Comparison of ENCODE assay signal across 22 mouse cellular contexts in the genomic region with DNA sequence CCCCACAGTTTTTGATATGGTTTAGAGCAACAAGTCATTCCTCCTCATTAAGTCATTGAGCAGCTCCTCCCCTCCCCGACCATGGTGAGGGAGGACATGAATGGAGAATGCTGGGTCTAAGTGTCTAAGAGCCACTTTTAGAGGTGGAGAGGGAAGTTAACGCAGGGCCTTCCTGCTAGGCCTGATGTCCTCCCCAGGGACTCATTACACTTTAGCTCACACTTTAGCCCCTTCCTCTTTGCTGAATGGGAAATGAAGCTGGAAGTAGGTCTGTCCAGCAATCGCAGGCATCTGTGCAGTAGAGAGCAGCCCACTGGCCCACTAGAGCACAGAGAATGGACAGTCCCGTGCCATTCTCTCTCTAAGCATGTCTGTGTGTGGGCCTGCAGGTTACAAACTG. TPM values are rescaled to one million over a fixed set of nuclear protein-coding genes. Genes with fewer than 3 reads are reported as not detected.
DNase-seq lines count a peak whose midpoint lies in the region; ATAC-seq and TF ChIP-seq lines count a peak whose summit lies in the region.
"Had no signal": no experiment of that assay in that cellular context is flagged by ENCODE, and none has a peak within 500 bp of the region (broad histone marks: within the 10 kb centered on the region; RNA-seq: fewer than 3 reads in every experiment).

No protein-coding gene starts in this region.

- no peak for TF ChIP-seq CTCF in small intestine, adult 2 months (IDR thresholded peaks at IDR 0.05; ENCODE audit: extremely low read depth, insufficient read length, insufficient replicate concordance, low read depth, low read length)

- H3K36me3 ChIP-seq in small intestine, adult 2 months (ENCODE audit: control insufficient read depth, insufficient read depth, low read length), result peaks cover 6% of the 10 kb centered on the region; the same call in 1 of the 2 replicates
- H3K36me3 ChIP-seq: embryonic facial prominence, embryonic 12.5 days; hindbrain, embryonic 12.5 days had no signal

- 0 out of 2 replicates have a peak, but pooled peaks have one; percentile 42 for ATAC-seq in frontal cortex, adult (ENCODE audit: low TSS enrichment)
- ATAC-seq: forebrain, embryonic 16.5 days; hindbrain, postnatal 0 days had no signal

- WGBS in small intestine, adult 2 months, result 76% methylated on average over 4 of the region's 4 CpGs

- TF ChIP-seq POLR2A in small intestine, adult 2 months (IDR thresholded peaks at IDR 0.05; ENCODE audit: low read depth, low read length), result no peak

- peak overlapping the region; percentile 26; the same call in 1 of the 2 replicates for H3K27ac ChIP-seq in small intestine, adult 2 months (ENCODE audit: insufficient read depth, low read depth, low read length)
- H3K27ac ChIP-seq: embryonic facial prominence, embryonic 12.5 days; gastrocnemius, adult 2 months; heart, embryonic 10.5 days; hindbrain, embryonic 12.5 days; hindbrain, postnatal 0 days had no signal

- H3K27me3 ChIP-seq in small intestine, adult 2 months (ENCODE audit: control insufficient read depth, insufficient read depth, low read length), result no peaks in the 10 kb centered on the region
- H3K27me3 ChIP-seq: embryonic facial prominence, embryonic 12.5 days; hindbrain, embryonic 12.5 days had no signal

- H3K4me3 ChIP-seq in small intestine, adult 2 months (ENCODE audit: low read depth, low read length), result no peak overlapping the region
- H3K4me3 ChIP-seq: embryonic facial prominence, embryonic 12.5 days; gastrocnemius, adult 2 months; heart, embryonic 10.5 days; hindbrain, embryonic 12.5 days had no signal

- DNase-seq in frontal cortex, adult 2 months (ENCODE audit: extremely low spot score in 1 of 2, low spot score in 1 of 2), result no peak
- peak; percentile 37 to 50 for DNase-seq in spleen, postnatal 36 days (ENCODE audit: low spot score in 2 of 2)
- no peak for DNase-seq in spleen, adult 12 weeks (ENCODE audit: low spot score)
- DNase-seq in heart, adult 8-10 months (ENCODE audit: low spot score), result no peak
- no peak for DNase-seq in adrenal gland, postnatal 4 days (ENCODE audit: low spot score in 2 of 2)
- DNase-seq: adrenal gland, adult 2 months; adrenal gland, postnatal 36 days; cerebellum, adult 11-12 months; cerebellum, adult 9-10 months; cerebellum, postnatal 25 days; gastrocnemius, adult 2 months; gastrocnemius, postnatal 25 days; heart, adult 11 months; heart, postnatal 10 days; heart, postnatal 4 days had no signal

- H3K4me1 ChIP-seq in small intestine, adult 2 months (ENCODE audit: control insufficient read depth, insufficient read depth, insufficient read length, low read length), result peaks cover 22% of the 10 kb centered on the region; the same call in 1 of the 2 replicates
- H3K4me1 ChIP-seq: embryonic facial prominence, embryonic 12.5 days had no signal

RNA-seq across cellular contexts. Expression of a gene that starts 10.0 kb away (rescaled TPM):
- 44.9 and 46.5 TPM in 2 replicates for polyA plus RNA-seq in frontal cortex, adult 2 months (2012; rRNA removed)
- polyA plus RNA-seq in small intestine, adult 2 months (2012; rRNA removed), result 11.8 and 40.6 TPM in 2 replicates
- 10 to 100 TPM; 21.5 to 25.4 (median 24.6) TPM for total RNA-seq in heart, adult 8-10 months (2022)
- total RNA-seq in adrenal gland, postnatal 4 days (2021), result 10 to 100 TPM; 33.2 to 37.1 TPM

RNA-seq across cellular contexts. Expression of a gene that starts 27.9 kb away (rescaled TPM):
- polyA plus RNA-seq in frontal cortex, adult 2 months (2012; rRNA removed), result 30.6 and 30.7 TPM in 2 replicates
- polyA plus RNA-seq in small intestine, adult 2 months (2012; rRNA removed), result 1.3 and 1.4 TPM in 2 replicates
- total RNA-seq in heart, adult 8-10 months (2022), result 10 to 100 TPM; 26.2 to 33.3 (median 28.2) TPM
- 10 to 100 TPM; 25.8 to 37.4 TPM for total RNA-seq in adrenal gland, postnatal 4 days (2021)

Comparison
In these comparisons a context has a peak if more than half of its experiments do, and no peak if none do; other contexts are left out.
1. DNase-seq: peak in spleen, postnatal 36 days (2 of 2); none in frontal cortex, adult 2 months (0 of 2), spleen, adult 12 weeks (single experiment), heart, adult 8-10 months (single experiment) and adrenal gland, postnatal 4 days (0 of 2).